Mouse (Mus musculus) spleen, adult 2 months (tissue): ENCODE data around the gene Pml. TPM values are rescaled to one million over a fixed set of nuclear protein-coding genes. Genes with fewer than 3 reads are reported as not detected.

Experiments used
- DNase-seq, 2 experiments: peaks; one replicate each; pipeline versions ENCODE4 v3.0.0 to v3.0.0-alpha.2; 2012 to 2021; ENCODE audit warnings: low spot score in 2 of 2, low read depth in 1 of 2
- H3K27ac ChIP-seq: fragments of 200-500 bp; 2 replicates; pipeline ENCODE4 v1.5.1; 2012; ENCODE audit warnings: low read length, inconsistent platforms; ENCODE audit not compliant: insufficient read depth
- H3K27me3 ChIP-seq: fragments of 200-500 bp; 2 replicates; pipeline ENCODE4 v1.6.1; 2012; ENCODE audit warnings: mild to moderate bottlenecking, moderate library complexity, low read length, inconsistent platforms; ENCODE audit not compliant: control insufficient read depth, insufficient read depth
- H3K36me3 ChIP-seq: fragments of 200-500 bp; 2 replicates; pipeline ENCODE4 v1.6.1; 2012; ENCODE audit warnings: mild to moderate bottlenecking, low read length, inconsistent platforms; ENCODE audit not compliant: control insufficient read depth, insufficient read depth
- H3K4me1 ChIP-seq: fragments of 200-500 bp; 2 replicates; pipeline ENCODE4 v1.6.1; 2011; ENCODE audit warnings: inconsistent platforms; ENCODE audit not compliant: control insufficient read depth, insufficient read depth, insufficient read length
- H3K4me3 ChIP-seq: fragments of 200-500 bp; 2 replicates; pipeline ENCODE4 v1.5.1; 2011; ENCODE audit warnings: mild to moderate bottlenecking, inconsistent platforms; ENCODE audit not compliant: insufficient read depth, insufficient read length; ENCODE audit errors: extremely low read depth
- CTCF ChIP-seq: fragments of 200-500 bp; IDR thresholded peaks from 2 replicates; pipeline ENCODE4 v1.5.1; 2011; ENCODE audit warnings: mild to moderate bottlenecking, inconsistent platforms; ENCODE audit not compliant: insufficient read depth, insufficient read length, insufficient replicate concordance; ENCODE audit errors: extremely low read depth
- POLR2A ChIP-seq: fragments of 200-500 bp; IDR thresholded peaks from 2 replicates; pipeline ENCODE4 v1.6.1; 2011; ENCODE audit warnings: low read depth, low read length, inconsistent platforms
- WGBS: fragments of 180-500 bp; shearing (Covaris S2); methylation state at CpG from one replicate; pipeline ENCODE4 v1.1.7; 2018; 5-methylcytosine and 5-hydroxymethylcytosine counted together
- polyA plus RNA-seq: library from polyadenylated mRNA; depleted of rRNA; stranded (reverse); fragments of >200 nt; gene quantifications from 2 replicates; pipeline ENCODE4 v1.2.3, GENCODE M21; 2012

Pml gene
- polyA plus RNA-seq, 1 experiment, result 91.6 TPM

- 95% methylated on average over 2 of the region's 2 CpGs for WGBS
- peaks cover 76% of the 10 kb centered on the region for H3K36me3 ChIP-seq
- no peak overlapping the region for H3K27ac ChIP-seq
- peaks cover 2% of the 10 kb centered on the region; the same call in 1 of the 2 replicates for H3K4me1 ChIP-seq
- TF ChIP-seq CTCF (no peak), POLR2A (no peak)
- H3K4me3 ChIP-seq, result no peak overlapping the region
- no peak for DNase-seq
- H3K27me3 ChIP-seq, result no peaks in the 10 kb centered on the region
Measured at GRCm38 (mm10) chr9:58224356-58224755, 25.2 kb downstream of the Pml start.

GRCm38 (mm10) chr9:58220218-58220903 lies 29.2 kb downstream of the Pml start:
- H3K27ac ChIP-seq, result no peak overlapping the region
- no peak overlapping the region for H3K4me3 ChIP-seq
- WGBS, result 82% methylated on average over 24 of the region's 24 CpGs
- H3K4me1 ChIP-seq, result no peaks in the 10 kb centered on the region
- TF ChIP-seq POLR2A, result no peak
- peak; percentile 54; the same call in 1 of the 2 replicates for TF ChIP-seq CTCF
- peak in 1 of 2 experiments; percentile 36 for DNase-seq
- no peaks in the 10 kb centered on the region for H3K27me3 ChIP-seq
- H3K36me3 ChIP-seq, result peaks cover 56% of the 10 kb centered on the region

- Histone ChIP-seq H3K36me3 (peaks cover 40% of the 10 kb centered on the region), H3K4me3 (no peak overlapping the region), H3K4me1 (no peaks in the 10 kb centered on the region), H3K27ac (no peak overlapping the region), H3K27me3 (no peaks in the 10 kb centered on the region)
- 95% methylated on average over 3 of the region's 3 CpGs for WGBS
- DNase-seq, result no peak
- no peak for TF ChIP-seq CTCF
- TF ChIP-seq POLR2A, result no peak
Measured at GRCm38 (mm10) chr9:58218539-58218938, 31.0 kb downstream of the Pml start.

GRCm38 (mm10) chr9:58216402-58216801 lies 33.2 kb downstream of the Pml start:
- Histone ChIP-seq H3K36me3 (peaks cover 22% of the 10 kb centered on the region), H3K27me3 (no peaks in the 10 kb centered on the region), H3K4me3 (no peak overlapping the region), H3K27ac (no peak overlapping the region), H3K4me1 (no peaks in the 10 kb centered on the region)
- WGBS, result 71% methylated on average over 6 of the region's 6 CpGs
- no peak for DNase-seq
- TF ChIP-seq CTCF (peak; percentile 22; the same call in 1 of the 2 replicates), POLR2A (no peak)

GRCm38 (mm10) chr9:58214519-58215180 lies 34.9 kb downstream of the Pml start:
- WGBS, result 59% methylated on average over 8 of the region's 8 CpGs
- no peak for DNase-seq
- peak overlapping the region; percentile 45; the same call in 1 of the 2 replicates for H3K27ac ChIP-seq
- TF ChIP-seq CTCF (no peak), POLR2A (no peak)
- H3K4me1 ChIP-seq, result no peaks in the 10 kb centered on the region
- H3K27me3 ChIP-seq, result no peaks in the 10 kb centered on the region
- H3K36me3 ChIP-seq, result peaks cover 8% of the 10 kb centered on the region
- no peak overlapping the region for H3K4me3 ChIP-seq

GRCm38 (mm10) chr9:58213865-58214264 lies 35.7 kb downstream of the Pml start:
- Histone ChIP-seq H3K4me3 (no peak overlapping the region), H3K27ac (no peak overlapping the region), H3K36me3 (peaks cover 5% of the 10 kb centered on the region), H3K4me1 (no peaks in the 10 kb centered on the region), H3K27me3 (no peaks in the 10 kb centered on the region)
- WGBS, result 10% methylated on average over 5 of the region's 5 CpGs
- TF ChIP-seq CTCF (no peak), POLR2A (no peak)
- DNase-seq, result no peak

- no peak for DNase-seq
- H3K36me3 ChIP-seq, result peaks cover 1% of the 10 kb centered on the region; the same call in 1 of the 2 replicates
- H3K27me3 ChIP-seq, result no peaks in the 10 kb centered on the region
- H3K4me1 ChIP-seq, result no peaks in the 10 kb centered on the region
- WGBS, result 62% methylated on average over 5 of the region's 5 CpGs
- H3K4me3 ChIP-seq, result no peak overlapping the region
- H3K27ac ChIP-seq, result no peak overlapping the region
- TF ChIP-seq POLR2A (no peak), CTCF (no peak)
Measured at GRCm38 (mm10) chr9:58213377-58213776, 36.2 kb downstream of the Pml start.
